Mouse (Mus musculus) bone marrow, adult 2 months (tissue): ENCODE data around the gene Scin. TPM values are rescaled to one million over a fixed set of nuclear protein-coding genes. Genes with fewer than 3 reads are reported as not detected.

Experiments used
- H3K27ac ChIP-seq: fragments of 200-500 bp; 2 replicates; pipeline ENCODE4 v1.5.1; 2012; ENCODE audit warnings: low read depth, mild to moderate bottlenecking, control low read depth, inconsistent platforms, low read length; ENCODE audit not compliant: control insufficient read depth, poor library complexity, insufficient read depth
- H3K4me1 ChIP-seq: fragments of 200-500 bp; 2 replicates; pipeline ENCODE4 v1.6.1; 2011; ENCODE audit warnings: low read length; ENCODE audit not compliant: control insufficient read depth, insufficient read depth
- H3K4me3 ChIP-seq: fragments of 200-500 bp; replicated peaks from 2 replicates; pipeline ENCODE3; 2011; ENCODE audit warnings: mild to moderate bottlenecking, low read depth, low read length, control low read depth; ENCODE audit not compliant: control insufficient read depth
- CTCF ChIP-seq: fragments of 200-500 bp; IDR thresholded peaks from 2 replicates; pipeline ENCODE4 v1.5.1; 2011; ENCODE audit warnings: low read length, control low read depth; ENCODE audit not compliant: control insufficient read depth, insufficient read depth
- POLR2A ChIP-seq: fragments of 200-500 bp; IDR thresholded peaks from 2 replicates; pipeline ENCODE4 v1.6.1; 2011; ENCODE audit warnings: low read depth, mild to moderate bottlenecking, control low read depth, low read length, borderline replicate concordance; ENCODE audit not compliant: control insufficient read depth
- WGBS: fragments of 180-500 bp; shearing (Covaris S2); methylation state at CpG from one replicate; pipeline ENCODE4 v1.1.7; 2018; 5-methylcytosine and 5-hydroxymethylcytosine counted together
- polyA plus RNA-seq: library from polyadenylated mRNA; stranded (reverse); fragments of >200 nt; gene quantifications from 2 replicates; pipeline ENCODE4 v1.2.4, GENCODE M21; 2011; ENCODE audit warnings: low replicate concordance; ENCODE audit not compliant: missing spikeins, insufficient read depth, insufficient read length

Scin gene
- polyA plus RNA-seq, 1 experiment = not detected

DNA sequence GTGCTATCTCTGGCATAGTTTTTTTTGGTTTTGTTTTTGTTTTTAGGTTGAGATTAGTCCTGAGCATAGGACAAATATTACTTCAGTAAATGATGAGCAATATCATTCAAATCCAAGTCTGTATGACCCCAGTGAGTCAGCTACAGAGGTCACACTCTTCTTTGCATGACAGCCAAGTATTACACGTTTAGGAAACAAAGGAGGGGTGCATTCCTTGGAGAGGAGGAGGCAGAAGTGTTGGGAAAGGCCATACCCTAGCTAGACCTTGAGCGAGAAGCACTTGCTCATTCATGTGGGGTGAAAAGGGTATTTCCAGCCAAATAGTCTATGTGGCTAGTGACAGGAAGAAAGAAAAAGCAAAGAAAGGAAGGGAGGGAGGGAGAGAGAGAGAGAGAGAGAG, 124.2 kb downstream of the Scin start:
- TF ChIP-seq CTCF = no peak
- TF ChIP-seq POLR2A = no peak
- WGBS = 54% methylated on average over 2 of the region's 2 CpGs
- Histone ChIP-seq H3K27ac (no peak overlapping the region), H3K4me1 (no peaks in the 10 kb centered on the region), H3K4me3 (no peak overlapping the region)

Other genes with a start within 250 kb of the Scin start
- 104 and 112 TPM in 2 replicates for gene Arl4a, start 96.2 kb downstream of the Scin start, polyA plus RNA-seq
- gene Lsmem1, start 65.3 kb upstream of the Scin start, polyA plus RNA-seq = 1.4 and 2.2 TPM in 2 replicates
- 47.2 and 86.5 TPM in 2 replicates for gene Ifrd1, start 114.3 kb upstream of the Scin start, polyA plus RNA-seq